Mouse (Mus musculus) T-cell, adult 2 months (primary cell): ENCODE measurements around the gene Lypd6b.

Experiments used
- DNase-seq: peaks from one replicate; pipeline ENCODE4 v3.0.0; 2022; ENCODE audit warnings: low spot score

Gene Lypd6b

GRCm38 (mm10) chr2:49771172-49771571 lies 16.3 kb upstream of the Lypd6b start:
- DNase-seq, result no peak

GRCm38 (mm10) chr2:49773194-49773931 lies 14.1 kb upstream of the Lypd6b start:
- DNase-seq, result no peak

DNA sequence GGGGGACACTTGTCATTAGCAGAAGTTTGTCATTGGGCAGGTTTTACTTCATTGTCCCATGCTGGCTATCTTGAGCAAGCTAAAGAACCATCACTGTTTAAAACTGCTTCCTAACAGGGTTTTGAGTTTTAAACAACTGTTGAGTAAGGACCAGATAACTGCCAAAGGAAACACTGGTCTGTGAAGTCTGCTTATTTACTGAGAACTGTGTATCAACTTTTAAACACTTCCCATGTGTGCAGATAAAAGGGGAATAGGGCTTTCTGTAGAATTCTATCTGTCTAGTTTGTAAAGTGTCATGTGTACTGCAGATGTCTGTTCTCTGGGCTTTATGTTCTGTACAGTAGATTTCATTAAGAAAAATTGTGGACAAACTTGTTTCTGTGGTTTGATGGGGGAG lies 13.3 kb upstream of the Lypd6b start:
- no peak for DNase-seq

GRCm38 (mm10) chr2:49775187-49775586 lies 12.3 kb upstream of the Lypd6b start:
- DNase-seq, result no peak

DNA sequence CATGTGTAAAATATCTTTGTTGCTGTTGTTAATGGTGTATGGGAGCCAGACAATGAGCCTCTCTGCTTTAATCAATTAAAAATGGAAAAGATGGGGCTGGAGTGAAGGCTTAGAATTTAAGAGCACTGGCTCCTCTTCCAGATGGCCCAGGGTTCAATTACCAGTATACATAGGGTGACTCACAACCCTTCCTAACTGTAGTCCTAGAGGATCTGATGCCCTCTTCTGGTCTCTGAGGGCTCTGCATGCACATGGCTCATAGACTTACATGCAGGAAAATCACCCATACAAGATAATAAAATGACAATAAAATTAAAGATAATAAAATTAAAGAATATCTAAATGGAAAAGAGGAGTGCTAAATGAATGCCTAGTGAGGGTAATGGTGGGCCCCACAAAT lies 11.8 kb upstream of the Lypd6b start:
- DNase-seq, result no peak

GRCm38 (mm10) chr2:49776407-49776806 lies 11.1 kb upstream of the Lypd6b start:
- no peak for DNase-seq

DNA sequence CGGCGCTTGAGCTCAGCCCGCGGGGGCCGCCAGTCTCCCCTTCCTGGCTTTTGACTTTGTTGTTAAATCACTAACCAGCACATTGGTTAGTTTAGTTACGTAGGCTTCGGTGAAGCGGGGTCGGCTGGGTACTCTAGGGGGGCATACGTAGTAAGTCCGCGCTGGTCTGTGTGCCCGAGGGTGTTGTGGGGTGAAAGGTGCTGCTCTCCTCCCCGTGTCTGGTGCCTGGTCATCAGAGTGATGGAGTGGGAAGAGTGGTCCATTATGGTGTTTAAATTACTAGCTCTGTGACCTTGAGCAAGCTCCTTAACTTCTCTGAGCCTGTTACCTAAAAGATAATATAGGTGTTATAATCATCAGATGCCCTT lies 547 bp downstream of the Lypd6b start:
- DNase-seq, result no peak

GRCm38 (mm10) chr2:49788643-49789042 lies 1.2 kb downstream of the Lypd6b start:
- DNase-seq, result no peak

- no peak for DNase-seq
Observed at GRCm38 (mm10) chr2:49789078-49789477, 1.6 kb downstream of the Lypd6b start.

GRCm38 (mm10) chr2:49789504-49789903 lies 2.0 kb downstream of the Lypd6b start:
- no peak for DNase-seq

- DNase-seq, result no peak
Observed at GRCm38 (mm10) chr2:49797444-49798143, 10.1 kb downstream of the Lypd6b start.

GRCm38 (mm10) chr2:49804448-49804847 lies 17.0 kb downstream of the Lypd6b start:
- DNase-seq, result no peak

- DNase-seq, result no peak
Observed at GRCm38 (mm10) chr2:49805736-49806371, 18.4 kb downstream of the Lypd6b start.

DNA sequence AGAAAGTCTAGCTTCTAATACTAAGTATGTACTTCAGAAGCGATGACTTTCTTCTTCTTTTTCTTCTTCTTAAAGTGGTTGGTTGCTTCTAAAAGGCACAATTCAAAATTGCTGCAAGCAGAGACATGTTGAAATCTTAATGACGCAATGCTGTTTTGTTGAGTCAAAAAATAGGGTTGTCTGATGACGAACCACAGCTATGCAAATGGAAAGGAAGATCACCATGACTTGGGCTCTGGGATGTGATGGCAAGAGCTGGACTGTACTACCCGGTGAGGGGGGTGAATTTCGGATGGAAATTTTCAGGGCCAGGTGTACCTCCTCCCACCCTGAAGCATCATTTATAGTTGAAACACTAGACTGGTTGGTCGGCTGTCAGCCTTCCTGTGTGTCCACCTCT lies 22.0 kb downstream of the Lypd6b start:
- no peak for DNase-seq

GRCm38 (mm10) chr2:49811420-49811819 lies 23.9 kb downstream of the Lypd6b start:
- no peak for DNase-seq

GRCm38 (mm10) chr2:49811871-49812363 lies 24.4 kb downstream of the Lypd6b start:
- no peak for DNase-seq

GRCm38 (mm10) chr2:49813151-49813550 lies 25.7 kb downstream of the Lypd6b start:
- no peak for DNase-seq

- DNase-seq, result no peak
Observed at GRCm38 (mm10) chr2:49814011-49814410, 26.5 kb downstream of the Lypd6b start.

GRCm38 (mm10) chr2:49815696-49816320 lies 28.3 kb downstream of the Lypd6b start:
- DNase-seq, result no peak

- no peak for DNase-seq
Observed at GRCm38 (mm10) chr2:49816549-49816948, 29.1 kb downstream of the Lypd6b start.

DNA sequence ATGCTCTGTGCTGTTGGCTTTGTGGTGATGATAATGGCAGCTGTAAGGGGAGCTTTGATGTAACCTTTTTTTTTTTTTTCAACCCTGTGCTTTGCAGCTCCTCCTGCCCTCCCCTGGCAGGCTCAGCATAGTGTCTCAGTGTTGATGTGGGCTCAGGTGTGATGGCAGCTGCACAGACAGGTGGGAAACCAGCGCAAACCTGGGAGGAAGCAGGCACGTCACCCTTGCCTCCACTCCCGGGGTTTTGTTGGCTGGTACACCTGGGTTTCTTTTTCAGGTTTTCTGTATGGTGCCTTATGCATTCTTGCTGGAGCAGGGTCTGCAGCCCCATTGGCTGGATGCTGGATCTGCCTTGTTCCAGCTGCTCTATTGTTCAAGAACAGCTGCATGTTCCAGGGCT lies 29.7 kb downstream of the Lypd6b start:
- no peak for DNase-seq

DNA sequence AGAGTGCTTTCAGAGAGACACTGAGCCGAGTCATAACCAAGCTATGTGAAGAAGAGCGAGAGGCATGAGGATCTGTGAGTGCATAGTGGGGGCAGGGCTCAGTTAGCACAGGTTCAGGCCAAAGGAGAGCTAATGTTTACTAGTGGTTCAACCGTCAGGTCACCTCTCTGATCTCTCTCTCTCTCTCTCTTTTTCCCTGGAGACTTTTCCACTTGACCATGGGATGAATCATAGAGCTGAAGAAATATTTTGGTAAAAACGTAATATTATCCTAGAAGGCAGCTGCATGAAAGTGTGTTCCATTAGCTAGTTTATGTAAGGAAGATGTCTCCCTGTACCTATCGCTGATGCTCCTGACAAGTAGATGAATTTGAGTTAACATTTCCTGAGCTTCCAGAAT lies 30.6 kb downstream of the Lypd6b start:
- DNase-seq, result no peak

- no peak for DNase-seq
Observed at GRCm38 (mm10) chr2:49822312-49822711, 34.8 kb downstream of the Lypd6b start.
